Mouse (Mus musculus): Measurements from ENCODE around the gene Rab40c.
A peak's percentile ranks its signal among the peaks of the same experiment; 100 is the strongest.

The Rab40c gene

DNA sequence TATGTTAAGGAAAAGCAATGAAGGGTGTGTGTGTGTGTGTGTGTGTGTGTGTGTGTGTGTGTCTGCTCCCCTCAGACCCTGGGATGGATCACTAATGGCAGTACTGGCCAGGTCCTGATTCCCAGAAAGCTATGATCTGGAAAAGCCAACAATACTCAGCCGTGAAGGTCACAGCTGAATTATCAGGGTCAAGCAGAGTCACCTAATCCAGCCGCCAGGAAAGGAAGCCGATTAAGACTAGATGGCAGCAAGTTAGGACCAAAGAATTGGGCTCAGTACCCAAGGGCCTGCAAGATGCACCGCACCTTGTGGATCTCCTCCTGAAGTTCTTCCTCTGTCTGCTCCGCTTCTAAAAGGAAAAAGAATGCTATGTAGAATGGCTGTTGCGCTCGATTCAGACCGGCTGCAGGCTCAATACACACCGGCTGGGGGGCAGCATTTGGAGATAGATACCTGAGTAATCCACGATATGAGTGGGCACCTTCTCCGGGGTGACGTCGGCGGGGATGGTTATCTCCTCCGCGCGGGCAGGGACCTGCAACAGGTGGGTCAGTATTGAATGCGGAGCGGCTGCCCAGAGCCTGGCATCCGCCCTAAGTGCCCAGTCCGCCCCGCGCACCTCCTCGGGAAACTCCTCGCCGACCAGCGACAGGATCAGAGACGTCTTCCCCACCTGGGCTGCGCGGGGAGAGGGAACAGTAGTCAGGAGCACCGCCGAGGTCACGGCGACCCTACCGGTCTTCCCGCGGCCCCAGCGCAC lies 75.7 kb downstream of the Rab40c start:
- peak in 1 of 2 experiments; percentile 28 for DNase-seq (ENCODE audit: low spot score in 2 of 2)

DNA sequence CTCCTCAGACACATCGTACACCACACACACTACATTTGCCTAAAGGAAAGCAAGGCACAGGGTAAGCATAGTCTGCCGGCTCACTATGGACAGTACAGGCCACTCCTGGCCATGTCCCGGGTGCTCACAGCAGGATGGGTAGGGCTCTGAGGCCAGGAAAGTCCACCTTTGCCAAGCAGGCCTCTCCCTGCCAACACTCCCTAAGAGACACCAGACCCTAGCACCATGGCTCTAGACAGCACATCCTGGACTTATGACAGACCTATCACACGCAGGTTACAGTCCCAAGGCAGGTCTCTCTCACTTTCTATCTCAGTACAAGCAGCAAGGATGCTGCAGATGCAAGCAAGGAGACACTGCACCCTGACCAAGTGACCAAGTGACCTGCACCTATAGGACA lies 76.4 kb downstream of the Rab40c start:
- no peak for DNase-seq (ENCODE audit: low spot score in 2 of 2)

DNA sequence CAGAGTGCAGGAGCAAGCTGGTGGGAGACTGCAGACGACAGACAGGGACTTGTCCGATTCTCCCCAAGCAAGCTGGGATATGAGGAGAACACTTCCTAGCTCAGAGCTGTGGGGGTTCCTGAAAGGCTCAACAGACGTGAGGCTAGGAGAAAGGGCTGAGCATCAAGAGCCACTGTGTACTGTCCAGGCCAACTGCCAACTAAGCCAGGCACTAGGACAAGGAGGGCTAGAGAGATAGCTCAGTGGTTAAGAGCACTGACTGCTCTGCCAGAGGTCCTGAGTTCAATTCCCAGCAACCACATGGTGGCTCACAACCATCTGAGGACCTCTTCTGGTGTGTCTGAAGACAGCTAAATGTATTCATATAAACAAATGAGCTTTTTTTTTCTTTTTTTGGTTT lies 77.0 kb downstream of the Rab40c start:
- DNase-seq (ENCODE audit: low spot score in 2 of 2) = no peak

DNA sequence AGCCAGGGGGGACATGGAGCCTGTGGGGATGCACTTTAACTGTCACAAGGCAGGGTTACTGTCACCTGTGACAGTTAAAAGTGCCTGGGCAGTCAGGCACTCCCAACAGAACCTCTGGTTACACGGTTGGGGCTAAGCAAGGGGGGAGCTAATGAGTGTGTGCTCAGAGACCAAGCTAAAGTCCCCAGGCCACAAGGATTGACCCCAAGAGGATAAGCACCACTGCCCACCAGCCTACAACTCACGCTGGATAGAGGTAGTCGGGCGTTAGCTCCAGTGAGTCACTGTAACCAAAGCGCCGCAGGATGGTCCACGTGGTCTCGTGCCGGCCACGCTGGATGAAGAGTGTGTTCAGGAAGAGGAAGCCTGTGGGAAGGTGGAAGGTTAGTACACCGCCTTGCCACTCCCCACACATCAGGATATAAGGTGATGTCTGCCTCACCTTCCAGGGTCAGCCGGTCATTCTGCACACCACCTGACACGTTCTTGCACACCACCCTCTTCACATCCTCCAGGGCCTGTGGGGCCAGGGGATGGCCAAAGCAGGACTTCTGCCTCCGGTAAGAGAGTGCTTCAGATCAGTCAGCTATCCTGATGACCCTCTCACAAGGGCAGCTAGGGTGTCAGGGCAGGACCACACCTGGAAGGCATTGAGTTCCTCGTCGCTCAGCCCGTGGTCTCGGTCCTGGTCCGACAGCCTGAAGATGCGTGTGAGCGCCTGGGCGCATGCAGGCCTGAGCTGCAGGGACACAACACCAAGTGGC lies 78.2 kb downstream of the Rab40c start, which contains the start of gene Gm20683:
Gene Gm20683, minus strand, starts transcription at position 647 of the 764 bp plus-strand sequence.
- no peak for DNase-seq (ENCODE audit: low spot score in 2 of 2)

DNA sequence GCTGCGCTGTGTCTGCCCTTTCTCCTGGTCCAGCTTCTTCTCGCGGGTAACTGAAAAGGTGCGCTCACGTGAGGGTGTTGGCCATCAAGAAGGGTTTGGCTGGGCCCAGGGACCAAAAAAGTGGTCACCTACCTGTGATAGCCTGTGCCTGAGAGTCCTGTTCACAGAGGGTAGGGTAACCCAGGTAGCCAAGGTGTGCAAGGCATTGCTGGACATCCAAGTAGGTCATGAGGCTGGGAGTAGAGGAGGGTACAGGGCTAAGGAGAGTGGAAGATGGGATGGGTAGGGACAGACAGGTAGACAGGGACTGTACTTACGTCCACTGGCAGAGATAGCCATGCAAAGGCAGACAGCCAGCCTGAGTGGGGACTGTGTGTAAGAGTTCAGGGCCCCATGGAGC lies 79.0 kb downstream of the Rab40c start:
- DNase-seq (ENCODE audit: low spot score in 2 of 2) = no peak

DNA sequence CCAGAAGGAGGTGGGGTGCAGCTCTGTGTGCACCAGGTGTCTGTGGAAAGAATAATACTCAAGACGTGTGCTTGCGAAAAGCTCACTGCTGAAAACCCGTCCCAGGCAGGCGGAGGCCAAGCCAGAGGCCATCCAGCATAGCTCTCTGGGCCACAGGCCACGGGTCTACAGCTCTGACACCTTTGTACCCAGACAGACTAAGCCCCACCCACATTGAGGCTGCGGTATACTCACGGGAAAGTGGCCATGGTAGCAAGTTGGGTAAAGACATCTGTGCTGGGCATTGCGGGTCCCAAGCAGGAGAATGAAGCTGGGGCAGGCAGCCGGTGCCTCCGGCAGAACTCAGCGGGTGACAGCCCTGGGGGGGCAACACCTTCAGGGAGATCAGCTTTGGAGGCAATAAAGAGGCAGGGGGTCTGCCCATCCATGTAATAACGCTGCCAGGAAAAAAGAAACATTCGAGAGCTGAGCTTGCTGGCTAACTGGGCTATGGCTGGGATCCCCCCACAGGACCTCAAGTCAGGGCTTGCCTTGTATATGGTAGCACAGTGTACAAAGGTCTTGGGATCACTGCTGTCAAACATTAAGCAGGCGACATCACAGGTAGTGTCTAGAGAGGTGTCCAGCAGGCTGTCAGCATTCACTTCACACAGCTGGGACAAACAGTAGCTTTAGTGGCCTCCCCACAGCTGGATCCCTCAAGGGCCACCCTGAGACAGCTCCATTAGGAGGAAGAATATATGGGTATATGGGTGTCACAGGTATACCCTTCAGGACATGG lies 79.9 kb downstream of the Rab40c start:
- DNase-seq (ENCODE audit: low spot score in 2 of 2) = no peak

DNA sequence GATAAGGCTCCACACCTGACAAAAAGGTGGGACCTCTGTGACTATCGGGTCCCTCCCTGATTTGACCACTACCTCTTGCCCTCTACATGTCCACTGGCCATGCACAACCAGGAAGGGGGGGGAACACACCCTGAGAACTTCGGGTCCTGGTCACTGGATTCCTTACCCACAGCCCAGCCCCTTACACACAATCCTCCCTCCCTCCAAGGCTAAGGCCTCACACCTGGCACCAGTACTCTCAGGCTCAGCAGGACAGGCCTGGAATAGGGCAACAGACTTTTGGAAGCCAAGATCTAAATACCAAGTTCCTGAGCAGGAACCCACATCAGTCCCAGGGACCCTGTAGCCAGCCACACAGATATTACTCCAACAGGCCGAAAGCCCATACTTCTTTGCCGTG lies 80.6 kb downstream of the Rab40c start:
- DNase-seq (ENCODE audit: low spot score in 2 of 2) = no peak

DNA sequence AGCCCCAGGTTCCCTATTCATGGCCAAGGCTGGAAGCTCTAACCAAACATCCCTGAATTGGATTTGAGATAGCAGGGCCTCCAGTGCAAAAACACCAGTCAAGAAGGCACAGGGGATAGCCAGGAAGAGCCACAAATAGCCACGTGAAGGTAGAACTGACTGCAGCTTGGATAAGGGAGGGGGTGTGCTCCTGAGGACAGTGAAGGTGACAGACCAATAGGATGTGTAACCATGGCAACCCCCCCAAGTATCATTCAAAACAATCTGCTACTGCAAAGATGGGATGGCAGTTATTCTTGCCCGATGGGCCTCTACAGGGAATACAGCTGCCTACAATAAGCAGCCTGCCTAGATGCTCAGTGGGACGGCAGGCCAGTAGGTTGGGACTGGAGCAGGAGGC lies 82.0 kb downstream of the Rab40c start:
- peak in 1 of 2 experiments; percentile 40 for DNase-seq (ENCODE audit: low spot score in 2 of 2)

DNA sequence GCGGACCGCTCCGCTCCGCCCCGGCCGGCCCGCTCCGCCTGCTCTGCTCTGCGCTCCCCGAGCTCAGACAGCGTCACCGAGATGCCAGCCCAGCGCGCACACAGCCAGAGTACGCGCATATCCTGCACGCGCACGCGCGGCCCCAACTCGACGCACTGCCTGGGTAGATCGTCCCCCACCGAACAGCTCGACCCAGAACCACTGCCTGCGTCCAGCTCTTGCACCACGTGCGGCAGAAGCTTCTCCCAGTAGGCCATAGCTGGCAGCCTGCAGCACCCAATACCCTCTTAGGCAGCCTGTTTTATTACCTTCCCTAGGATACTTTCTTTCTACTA lies 82.5 kb downstream of the Rab40c start, which contains the start of gene Rhbdl1:
Gene Rhbdl1, minus strand, starts transcription at position 220 of the 335 bp plus-strand sequence.
- DNase-seq (ENCODE audit: low spot score in 2 of 2) = peak; percentile 86 to 89

DNA sequence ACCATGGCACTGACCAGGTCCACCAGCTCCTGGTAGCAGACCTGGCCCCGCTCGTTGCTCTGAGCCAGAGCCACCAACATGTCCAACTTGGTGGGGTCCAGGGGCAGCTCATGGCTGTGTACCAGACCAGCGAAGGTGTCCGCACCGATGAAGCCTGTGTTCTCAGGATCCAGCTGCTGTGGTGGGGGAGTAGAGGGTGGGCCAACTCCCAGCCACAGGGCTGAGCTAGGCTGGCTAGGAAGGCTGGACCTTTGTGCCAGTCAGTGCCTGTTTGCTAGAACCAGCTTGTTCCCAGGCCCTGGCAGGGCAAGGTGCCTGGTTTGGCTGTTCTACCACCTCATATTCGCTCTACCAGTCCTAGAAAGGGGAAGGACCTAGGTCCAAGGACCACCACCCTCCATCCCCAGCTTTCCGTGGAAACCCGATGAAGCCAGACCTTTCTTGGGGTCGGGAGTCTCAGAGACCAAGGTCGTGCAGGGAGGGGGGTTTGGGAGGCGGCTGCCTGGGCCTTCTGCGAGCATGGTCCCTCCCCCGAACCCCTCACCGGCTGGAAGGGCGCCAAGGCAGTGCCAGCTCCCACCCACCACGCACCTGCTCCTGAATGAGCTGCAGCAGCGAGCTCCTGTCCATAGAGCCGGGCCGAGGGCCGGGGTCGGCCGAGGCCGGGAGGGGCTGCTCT lies 83.0 kb downstream of the Rab40c start:
- DNase-seq (ENCODE audit: low spot score in 2 of 2) = peak in 1 of 2 experiments; percentile 40

DNA sequence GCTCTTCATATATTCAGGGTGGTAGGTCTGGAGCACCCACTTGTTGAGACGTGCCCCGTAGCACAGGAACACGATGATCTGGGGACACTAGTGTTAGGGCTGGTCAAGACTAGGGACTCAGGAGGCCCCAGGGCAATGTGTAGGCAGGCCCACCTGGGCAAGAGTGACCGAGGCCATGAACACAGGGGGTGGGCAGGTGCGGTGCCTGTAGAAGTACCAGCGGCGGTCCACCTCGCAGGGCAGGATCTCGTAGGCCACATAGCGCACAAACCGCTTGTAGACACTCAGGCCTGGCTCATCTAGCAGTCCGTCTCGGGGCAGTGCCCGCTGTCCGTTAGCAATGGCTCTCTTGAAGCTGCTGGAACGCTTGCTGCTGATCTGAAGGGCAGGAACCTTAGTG lies 83.7 kb downstream of the Rab40c start:
- no peak for DNase-seq (ENCODE audit: low spot score in 2 of 2)

DNA sequence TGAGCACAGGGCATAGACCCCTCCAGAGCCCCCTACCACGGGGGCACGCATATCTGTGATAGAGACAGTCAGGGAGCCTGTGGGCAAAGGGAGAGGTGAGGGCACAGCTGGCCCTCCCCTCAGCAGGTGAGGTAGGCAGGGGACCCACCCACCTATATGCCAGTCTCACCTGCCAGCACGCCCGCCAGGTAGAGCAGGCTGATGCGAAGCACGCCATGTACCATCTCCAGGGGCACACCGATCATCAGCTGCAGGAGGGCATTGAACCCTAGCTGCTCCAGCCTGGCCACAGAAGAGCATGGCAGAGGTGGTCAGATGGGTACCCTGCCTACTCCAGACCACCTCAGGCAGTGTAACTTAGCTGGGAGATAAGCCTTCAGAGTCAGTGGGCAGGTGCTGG lies 84.2 kb downstream of the Rab40c start:
- no peak for DNase-seq (ENCODE audit: low spot score in 2 of 2)

DNA sequence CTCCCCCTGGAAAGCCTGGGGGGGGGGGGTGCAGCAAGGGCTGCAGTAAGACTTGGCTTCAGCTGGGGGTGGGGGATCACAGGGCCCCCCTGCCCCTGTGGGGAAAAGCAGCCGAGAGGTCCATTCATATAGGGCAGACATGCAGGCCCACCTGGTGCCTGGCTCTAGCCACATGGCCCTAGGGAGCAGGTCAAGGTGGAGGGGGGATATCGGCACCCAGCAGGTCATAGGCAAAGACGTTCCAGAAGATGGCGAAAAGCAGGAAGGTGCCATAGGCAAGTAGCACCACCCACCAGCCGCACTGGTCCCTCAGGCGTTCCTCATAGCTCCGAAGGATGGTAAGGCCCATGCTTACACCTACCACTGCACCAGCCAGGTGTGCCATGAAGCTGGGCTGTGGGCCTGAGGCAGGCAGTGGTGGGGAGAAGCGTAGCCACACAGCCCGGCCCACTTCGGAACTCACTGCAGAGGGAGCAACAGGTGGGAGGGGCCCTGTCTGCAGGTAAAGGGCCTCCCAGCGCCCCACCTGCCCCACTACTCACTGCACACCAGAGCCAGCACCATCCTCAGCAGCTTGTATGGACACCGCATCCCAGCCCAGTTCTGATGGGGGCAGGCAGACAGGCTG lies 84.8 kb downstream of the Rab40c start:
- no peak for DNase-seq (ENCODE audit: low spot score in 2 of 2)

DNA sequence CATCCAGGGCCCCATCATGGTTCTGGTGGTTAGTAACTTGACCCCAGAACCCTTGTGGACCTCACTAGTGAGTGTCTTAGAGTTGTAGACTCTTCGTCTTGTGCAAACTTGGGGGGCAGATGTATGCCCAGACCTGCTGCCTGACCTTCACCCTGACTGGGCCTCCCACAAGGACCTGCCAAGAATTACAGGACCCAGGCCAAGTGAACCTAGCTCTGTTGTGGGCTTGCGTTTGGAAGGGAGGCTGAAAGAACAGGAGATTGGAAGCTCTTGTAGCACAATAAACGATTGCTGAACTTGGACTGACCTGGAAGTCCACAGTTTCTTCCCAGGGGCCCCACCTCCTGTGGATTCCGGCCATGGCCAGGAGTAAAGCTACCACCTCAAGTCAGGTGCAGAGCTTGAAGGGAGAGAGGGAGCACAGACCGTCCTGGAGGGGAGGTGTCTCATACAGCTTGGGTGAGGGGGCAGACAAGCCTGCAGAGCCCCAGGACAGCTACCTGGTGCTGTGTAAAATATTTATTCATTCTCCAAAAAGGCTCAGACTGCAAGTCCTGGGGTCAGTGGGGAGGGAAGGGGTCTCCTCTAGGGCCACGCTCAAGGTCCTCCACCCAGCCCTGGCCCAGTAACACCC lies 85.4 kb downstream of the Rab40c start:
- no peak for DNase-seq (ENCODE audit: low spot score in 2 of 2)

DNA sequence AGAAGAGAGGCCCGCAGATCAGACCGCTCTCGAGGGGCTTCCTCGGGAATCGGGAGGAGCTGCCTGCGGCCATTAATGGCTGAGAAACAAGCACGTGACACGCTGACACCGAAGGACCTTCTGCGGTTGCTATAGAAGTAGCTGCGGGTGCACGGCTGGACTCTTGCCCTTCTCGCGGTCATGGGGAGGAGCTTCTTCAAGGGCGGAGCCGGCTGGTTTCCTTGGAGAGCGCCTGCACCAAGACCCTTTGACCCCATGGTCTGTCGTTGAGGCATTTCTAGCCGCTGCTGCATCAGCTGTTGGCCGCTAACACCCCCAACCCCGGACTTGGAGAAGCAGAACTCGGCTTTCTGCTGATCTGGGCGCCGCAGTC lies 86.2 kb downstream of the Rab40c start, which contains the start of gene Stub1:
Gene Stub1, minus strand, starts transcription at position 114 of the 373 bp plus-strand sequence.
- DNase-seq (ENCODE audit: low spot score in 2 of 2) = peak in 1 of 2 experiments; percentile 87

DNA sequence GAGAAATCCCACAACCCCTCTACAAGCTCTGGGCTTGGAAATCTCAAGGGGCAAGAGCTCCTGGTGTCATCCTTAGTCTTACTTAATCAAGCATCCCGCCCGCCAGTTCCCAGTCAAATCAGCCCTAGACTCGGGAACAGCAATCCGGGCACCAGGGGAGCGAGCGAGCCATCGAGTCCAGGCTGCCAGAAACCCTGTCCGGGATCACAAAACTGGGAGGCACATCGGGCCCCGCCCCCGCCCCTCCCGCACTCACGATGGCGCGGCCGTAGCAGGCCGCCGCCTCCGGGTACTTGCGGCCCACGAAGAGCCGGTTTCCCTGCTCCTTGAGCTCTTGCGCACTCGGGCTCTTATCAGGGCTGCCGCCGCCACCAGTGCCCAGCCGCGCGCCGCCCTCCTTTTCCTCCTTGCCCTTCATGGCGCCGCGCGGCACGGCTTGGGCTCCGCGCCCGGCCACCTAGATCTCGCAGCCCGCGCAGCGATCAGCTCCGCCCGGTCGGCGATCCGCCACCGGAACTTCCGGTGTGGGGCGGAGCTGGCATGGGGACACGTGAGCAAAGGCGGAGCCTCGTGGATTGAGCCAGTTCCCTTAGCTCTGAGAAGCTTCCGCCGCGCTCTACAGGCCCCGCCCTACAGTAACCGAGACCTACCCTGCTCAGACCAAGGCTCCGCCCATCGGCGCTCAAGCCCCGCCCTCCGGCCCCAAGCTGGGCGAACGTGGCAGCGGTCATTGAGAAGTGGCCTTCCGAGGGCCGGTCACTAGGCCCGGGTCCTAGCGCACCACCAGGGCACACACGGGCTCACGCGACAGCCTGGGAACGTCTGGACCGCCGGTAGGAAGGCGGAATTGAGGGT lies 86.9 kb downstream of the Rab40c start:
- peak; percentile 98 for DNase-seq (ENCODE audit: low spot score in 2 of 2)
